In genomic region chr11:87462461-87463242, GRCm38 (mm10) we compare ENCODE assay signal across 8 mouse cellular contexts. TPM values are rescaled to one million over a fixed set of nuclear protein-coding genes. Genes with fewer than 3 reads are reported as not detected.
DNase-seq lines count a peak whose midpoint lies in the region; ATAC-seq and TF ChIP-seq lines count a peak whose summit lies in the region.

No protein-coding gene starts in this region.

- peak; percentile 63 for DNase-seq in cerebellum, adult 9-11 months
- DNase-seq in cerebellum, postnatal 25 days: no peak
- peak; percentile 81 for DNase-seq in ES-CJ7 (ENCODE audit: low read depth, low spot score)
- DNase-seq in heart, postnatal 4 days: peak; percentile 51
- DNase-seq in left cerebral cortex, adult 2 months (ENCODE audit: extremely low spot score in 1 of 2, low spot score in 2 of 2): no peak
- DNase-seq in midbrain, embryonic 10.5 days (ENCODE audit: low spot score): peak; percentile 61
- peak; percentile 70 for DNase-seq in telencephalon, adult 2 months (ENCODE audit: low read depth, low spot score)

- intact Hi-C loops in left cerebral cortex, adult 2 months (cut with DNase I): no loop called here

- ATAC-seq in embryonic facial prominence, embryonic 13.5 days (ENCODE audit: insufficient number of reproducible peaks, insufficient read depth, low FRiP score, low TSS enrichment, low read depth): peak; percentile 84

- no peaks in the 10 kb centered on the region for H3K9me3 ChIP-seq in embryonic facial prominence, embryonic 13.5 days
- H3K9me3 ChIP-seq in midbrain, embryonic 10.5 days (replicated peaks): no peaks in the 10 kb centered on the region

- 0 out of 2 replicates have a peak overlapping the region, but pooled peaks have one; percentile 0 for H3K4me2 ChIP-seq in embryonic facial prominence, embryonic 13.5 days

- no peaks in the 10 kb centered on the region for H3K36me3 ChIP-seq in embryonic facial prominence, embryonic 13.5 days
- no peaks in the 10 kb centered on the region for H3K36me3 ChIP-seq in midbrain, embryonic 10.5 days

- peak overlapping the region; percentile 83 for H3K27ac ChIP-seq in embryonic facial prominence, embryonic 13.5 days
- H3K27ac ChIP-seq in left cerebral cortex, adult 2 months: peak overlapping the region; percentile 1; the same call in 1 of the 2 replicates
- H3K27ac ChIP-seq in midbrain, embryonic 10.5 days (replicated peaks): 0 out of 2 replicates have a peak overlapping the region, but pooled peaks have one; percentile 33

- TF ChIP-seq CTCF in left cerebral cortex, adult 2 months (IDR thresholded peaks at IDR 0.05): no peak; the same call in 1 of the 2 replicates

- 0 out of 2 replicates have a peak, but pooled peaks cover 5% of the 10 kb centered on the region for H3K4me1 ChIP-seq in embryonic facial prominence, embryonic 13.5 days
- peaks cover 9% of the 10 kb centered on the region for H3K4me1 ChIP-seq in midbrain, embryonic 10.5 days

- H3K4me3 ChIP-seq in embryonic facial prominence, embryonic 13.5 days: no peak overlapping the region
- no peak overlapping the region for H3K4me3 ChIP-seq in left cerebral cortex, adult 2 months
- no peak overlapping the region for H3K4me3 ChIP-seq in midbrain, embryonic 10.5 days

- WGBS in embryonic facial prominence, embryonic 13.5 days: 5% methylated on average over 9 of the region's 9 CpGs
- WGBS in midbrain, embryonic 10.5 days: 8% methylated on average over 9 of the region's 9 CpGs

- no peak overlapping the region for H3K9ac ChIP-seq in embryonic facial prominence, embryonic 13.5 days

- no peaks in the 10 kb centered on the region for H3K27me3 ChIP-seq in embryonic facial prominence, embryonic 13.5 days
- peaks cover 9% of the 10 kb centered on the region; the same call in 1 of the 2 replicates for H3K27me3 ChIP-seq in midbrain, embryonic 10.5 days (ENCODE audit: low read depth, poor library complexity, severe bottlenecking)

RNA-seq across cellular contexts. Expression of gene Tex14, which starts 57.8 kb away (rescaled TPM):
- 0.04 and 0.26 TPM in 2 replicates for polyA plus RNA-seq in embryonic facial prominence, embryonic 13.5 days (2015; fragmentation: Nextera tagmentation; extraction: Ambion mirVana)
- not detected for total RNA-seq in heart, postnatal 4 days (2021)
- under 1 TPM; 0.09 to 0.16 TPM for total RNA-seq in left cerebral cortex, adult 2 months (2021)
- polyA plus RNA-seq in midbrain, embryonic 10.5 days (2016; fragmentation: Nextera tagmentation; extraction: Ambion mirVana): 0.37 TPM in 1 of 2 replicates, not detected in the other

RNA-seq across cellular contexts. Expression of gene Rad51c, which starts 57.9 kb away (rescaled TPM):
- polyA plus RNA-seq in embryonic facial prominence, embryonic 13.5 days (2015; fragmentation: Nextera tagmentation; extraction: Ambion mirVana): 8.2 and 9.3 TPM in 2 replicates
- 10 to 100 TPM; 10.5 to 11.1 TPM for total RNA-seq in heart, postnatal 4 days (2021)
- total RNA-seq in left cerebral cortex, adult 2 months (2021): 1 to 10 TPM; 3.1 to 4.4 TPM
- polyA plus RNA-seq in midbrain, embryonic 10.5 days (2016; fragmentation: Nextera tagmentation; extraction: Ambion mirVana): 13.1 and 15.1 TPM in 2 replicates

Comparison
In these comparisons a context has a peak if more than half of its experiments do, and no peak if none do; other contexts are left out.
1. DNase-seq: peak in cerebellum, adult 9-11 months (single experiment), ES-CJ7 (single experiment), heart, postnatal 4 days (single experiment), midbrain, embryonic 10.5 days (single experiment) and telencephalon, adult 2 months (single experiment); none in cerebellum, postnatal 25 days (0 of 2) and left cerebral cortex, adult 2 months (0 of 2).
2. H3K27ac ChIP-seq: peak in every context shown above with its lines; median percentile 83 in embryonic facial prominence, embryonic 13.5 days; 33 in midbrain, embryonic 10.5 days; 1 in left cerebral cortex, adult 2 months.